Mouse (Mus musculus): ENCODE measurements around the gene Nkiras2. TPM values are rescaled to one million over a fixed set of nuclear protein-coding genes. Genes with fewer than 3 reads are reported as not detected.
"Not testable (repeated sequence)": the region's sequence is repeated elsewhere in the genome, so short reads cannot be mapped to it uniquely, and the experiment has no call there.

The Nkiras2 gene
- polyA plus RNA-seq, 1 experiment from 2014 or later, result 55.7 TPM

- Histone ChIP-seq H3K4me2 (replicated peaks; ENCODE audit: low read depth) (no peak overlapping the region), H3K27me3 (replicated peaks; ENCODE audit: control insufficient read depth, insufficient read depth, low read length) (no peaks in the 10 kb centered on the region), H3K9ac (ENCODE audit: low read depth, low read length) (no peak overlapping the region), H3K9me3 (ENCODE audit: control insufficient read depth) (no peaks in the 10 kb centered on the region), H3K27ac (ENCODE audit: low read depth, low read length) (no peak overlapping the region), H3K36me3 (ENCODE audit: control insufficient read depth, insufficient read depth) (peaks cover 67% of the 10 kb centered on the region), H3K4me3 (ENCODE audit: low read depth, low read length) (no peak overlapping the region), H3K4me1 (replicated peaks; ENCODE audit: control insufficient read depth, insufficient read depth, low read length) (no peaks in the 10 kb centered on the region)
- no peak for ATAC-seq
- 69% methylated on average over 4 of the region's 4 CpGs for WGBS
- no peak for TF ChIP-seq CTCF (IDR thresholded peaks at IDR 0.05; ENCODE audit: low read depth)
These were observed 37.3 kb upstream of the Nkiras2 start for GRCm38 (mm10) chr11:100581756-100582155.

GRCm38 (mm10) chr11:100582413-100582812 is 36.6 kb upstream of the Nkiras2 start:
- ATAC-seq; H3K4me3 ChIP-seq (ENCODE audit: low read depth, low read length); H3K27ac ChIP-seq (ENCODE audit: low read depth, low read length); H3K9ac ChIP-seq (ENCODE audit: low read depth, low read length); H3K4me1 ChIP-seq (replicated peaks; ENCODE audit: control insufficient read depth, insufficient read depth, low read length); H3K4me2 ChIP-seq (replicated peaks; ENCODE audit: low read depth); H3K27me3 ChIP-seq (replicated peaks; ENCODE audit: control insufficient read depth, insufficient read depth, low read length); H3K9me3 ChIP-seq (ENCODE audit: control insufficient read depth): not testable (repeated sequence)
- peaks cover 72% of the 10 kb centered on the region for H3K36me3 ChIP-seq (ENCODE audit: control insufficient read depth, insufficient read depth)
- WGBS, result 90% methylated on average over 1 of the region's 1 CpGs

GRCm38 (mm10) chr11:100582836-100583235 is 36.2 kb upstream of the Nkiras2 start:
- no peak for ATAC-seq
- Histone ChIP-seq H3K9me3 (ENCODE audit: control insufficient read depth) (no peaks in the 10 kb centered on the region), H3K36me3 (ENCODE audit: control insufficient read depth, insufficient read depth) (peaks cover 77% of the 10 kb centered on the region), H3K4me1 (replicated peaks; ENCODE audit: control insufficient read depth, insufficient read depth, low read length) (no peaks in the 10 kb centered on the region), H3K27me3 (replicated peaks; ENCODE audit: control insufficient read depth, insufficient read depth, low read length) (no peaks in the 10 kb centered on the region), H3K4me2 (replicated peaks; ENCODE audit: low read depth) (no peak overlapping the region), H3K27ac (ENCODE audit: low read depth, low read length) (no peak overlapping the region), H3K4me3 (ENCODE audit: low read depth, low read length) (no peak overlapping the region), H3K9ac (ENCODE audit: low read depth, low read length) (no peak overlapping the region)
- no peak for TF ChIP-seq CTCF (IDR thresholded peaks at IDR 0.05; ENCODE audit: low read depth)
- WGBS, result 81% methylated on average over 2 of the region's 2 CpGs

GRCm38 (mm10) chr11:100584561-100584961 is 34.5 kb upstream of the Nkiras2 start:
- Histone ChIP-seq H3K9me3 (ENCODE audit: control insufficient read depth) (no peaks in the 10 kb centered on the region), H3K36me3 (ENCODE audit: control insufficient read depth, insufficient read depth) (peaks cover 89% of the 10 kb centered on the region), H3K27ac (ENCODE audit: low read depth, low read length) (no peak overlapping the region), H3K27me3 (replicated peaks; ENCODE audit: control insufficient read depth, insufficient read depth, low read length) (no peaks in the 10 kb centered on the region), H3K4me3 (ENCODE audit: low read depth, low read length) (no peak overlapping the region), H3K4me1 (replicated peaks; ENCODE audit: control insufficient read depth, insufficient read depth, low read length) (no peaks in the 10 kb centered on the region), H3K9ac (ENCODE audit: low read depth, low read length) (no peak overlapping the region), H3K4me2 (replicated peaks; ENCODE audit: low read depth) (no peak overlapping the region)
- ATAC-seq, result no peak
- WGBS, result 88% methylated on average over 7 of the region's 7 CpGs
- no peak for TF ChIP-seq CTCF (IDR thresholded peaks at IDR 0.05; ENCODE audit: low read depth)

GRCm38 (mm10) chr11:100585148-100585547 is 33.9 kb upstream of the Nkiras2 start:
- H3K27ac ChIP-seq (ENCODE audit: low read depth, low read length), result no peak overlapping the region
- 96% methylated on average over 3 of the region's 3 CpGs for WGBS

GRCm38 (mm10) chr11:100588462-100588861 is 30.6 kb upstream of the Nkiras2 start:
- no peaks in the 10 kb centered on the region for H3K9me3 ChIP-seq (ENCODE audit: control insufficient read depth)
- H3K4me2 ChIP-seq (replicated peaks; ENCODE audit: low read depth), result no peak overlapping the region
- H3K36me3 ChIP-seq (ENCODE audit: control insufficient read depth, insufficient read depth), result peaks cover 90% of the 10 kb centered on the region
- H3K4me3 ChIP-seq (ENCODE audit: low read depth, low read length), result no peak overlapping the region
- H3K4me1 ChIP-seq (replicated peaks; ENCODE audit: control insufficient read depth, insufficient read depth, low read length), result no peaks in the 10 kb centered on the region
- WGBS, result 84% methylated on average over 2 of the region's 2 CpGs
- ATAC-seq, result no peak
- no peaks in the 10 kb centered on the region for H3K27me3 ChIP-seq (replicated peaks; ENCODE audit: control insufficient read depth, insufficient read depth, low read length)
- no peak overlapping the region for H3K9ac ChIP-seq (ENCODE audit: low read depth, low read length)
- H3K27ac ChIP-seq (ENCODE audit: low read depth, low read length), result peak overlapping the region; percentile 15; the same call in 1 of the 2 replicates
- no peak for TF ChIP-seq CTCF (IDR thresholded peaks at IDR 0.05; ENCODE audit: low read depth)

More at GRCm38 (mm10) chr11:100585148-100585547, 33.9 kb upstream of the Nkiras2 start:
- H3K9me3 ChIP-seq (ENCODE audit: control insufficient read depth), result no peaks in the 10 kb centered on the region
- no peak overlapping the region for H3K4me2 ChIP-seq (replicated peaks; ENCODE audit: low read depth)
- no peak for TF ChIP-seq CTCF (IDR thresholded peaks at IDR 0.05; ENCODE audit: low read depth)
- no peak for ATAC-seq
- no peak overlapping the region for H3K4me3 ChIP-seq (ENCODE audit: low read depth, low read length)
- no peak overlapping the region for H3K9ac ChIP-seq (ENCODE audit: low read depth, low read length)
- no peaks in the 10 kb centered on the region for H3K4me1 ChIP-seq (replicated peaks; ENCODE audit: control insufficient read depth, insufficient read depth, low read length)
- peaks cover 89% of the 10 kb centered on the region for H3K36me3 ChIP-seq (ENCODE audit: control insufficient read depth, insufficient read depth)
- no peaks in the 10 kb centered on the region for H3K27me3 ChIP-seq (replicated peaks; ENCODE audit: control insufficient read depth, insufficient read depth, low read length)

All from intestine, postnatal 0 days (tissue).